Mouse (Mus musculus): ENCODE data around the gene Ryr3.

Gene Ryr3

GRCm38 (mm10) chr2:112656131-112656530 lies 560.8 kb downstream of the Ryr3 start:
- no peak for DNase-seq (ENCODE audit: low read depth, low spot score)

- no peak for DNase-seq (ENCODE audit: low read depth, low spot score)
Observed at GRCm38 (mm10) chr2:112653836-112654235, 563.1 kb downstream of the Ryr3 start.

- no peak for DNase-seq (ENCODE audit: low read depth, low spot score)
Observed at GRCm38 (mm10) chr2:112637206-112637605, 579.7 kb downstream of the Ryr3 start.

GRCm38 (mm10) chr2:112632536-112632935 lies 584.4 kb downstream of the Ryr3 start:
- no peak for DNase-seq (ENCODE audit: low read depth, low spot score)

- DNase-seq (ENCODE audit: low read depth, low spot score) = no peak
Observed at GRCm38 (mm10) chr2:112630669-112631068, 586.2 kb downstream of the Ryr3 start.

GRCm38 (mm10) chr2:112625156-112625555 lies 591.7 kb downstream of the Ryr3 start:
- DNase-seq (ENCODE audit: low read depth, low spot score) = no peak

GRCm38 (mm10) chr2:112617206-112617605 lies 599.7 kb downstream of the Ryr3 start:
- no peak for DNase-seq (ENCODE audit: low read depth, low spot score)

- DNase-seq (ENCODE audit: low read depth, low spot score) = no peak
Observed at GRCm38 (mm10) chr2:112614375-112614774, 602.5 kb downstream of the Ryr3 start.

- DNase-seq (ENCODE audit: low read depth, low spot score) = peak; percentile 22
Observed at GRCm38 (mm10) chr2:112612628-112613027, 604.3 kb downstream of the Ryr3 start.

GRCm38 (mm10) chr2:112606536-112606935 lies 610.4 kb downstream of the Ryr3 start:
- no peak for DNase-seq (ENCODE audit: low read depth, low spot score)

- DNase-seq (ENCODE audit: low read depth, low spot score) = no peak
Observed at GRCm38 (mm10) chr2:112602487-112602886, 614.4 kb downstream of the Ryr3 start.

- DNase-seq (ENCODE audit: low read depth, low spot score) = no peak
Observed at GRCm38 (mm10) chr2:112600222-112600621, 616.7 kb downstream of the Ryr3 start.

- DNase-seq (ENCODE audit: low read depth, low spot score) = no peak
Observed at GRCm38 (mm10) chr2:112597064-112597463, 619.8 kb downstream of the Ryr3 start.

GRCm38 (mm10) chr2:112596415-112596814 lies 620.5 kb downstream of the Ryr3 start:
- no peak for DNase-seq (ENCODE audit: low read depth, low spot score)

- no peak for DNase-seq (ENCODE audit: low read depth, low spot score)
Observed at GRCm38 (mm10) chr2:112595807-112596206, 621.1 kb downstream of the Ryr3 start.

GRCm38 (mm10) chr2:112593781-112594180 lies 623.1 kb downstream of the Ryr3 start:
- DNase-seq (ENCODE audit: low read depth, low spot score) = no peak

- no peak for DNase-seq (ENCODE audit: low read depth, low spot score)
Observed at GRCm38 (mm10) chr2:112593322-112593721, 623.6 kb downstream of the Ryr3 start.

GRCm38 (mm10) chr2:112591451-112591871 lies 625.4 kb downstream of the Ryr3 start:
- DNase-seq (ENCODE audit: low read depth, low spot score) = no peak

- DNase-seq (ENCODE audit: low read depth, low spot score) = no peak
Observed at GRCm38 (mm10) chr2:112590985-112591384, 625.9 kb downstream of the Ryr3 start.

Measured in CD4-positive helper T cell, adult 2 months (primary cell).